Mouse (Mus musculus): Measurements from ENCODE around the gene Dlg4.
"Not testable (repeated sequence)": the region's sequence is repeated elsewhere in the genome, so short reads cannot be mapped to it uniquely, and the experiment has no call there.

Dlg4 gene

DNA sequence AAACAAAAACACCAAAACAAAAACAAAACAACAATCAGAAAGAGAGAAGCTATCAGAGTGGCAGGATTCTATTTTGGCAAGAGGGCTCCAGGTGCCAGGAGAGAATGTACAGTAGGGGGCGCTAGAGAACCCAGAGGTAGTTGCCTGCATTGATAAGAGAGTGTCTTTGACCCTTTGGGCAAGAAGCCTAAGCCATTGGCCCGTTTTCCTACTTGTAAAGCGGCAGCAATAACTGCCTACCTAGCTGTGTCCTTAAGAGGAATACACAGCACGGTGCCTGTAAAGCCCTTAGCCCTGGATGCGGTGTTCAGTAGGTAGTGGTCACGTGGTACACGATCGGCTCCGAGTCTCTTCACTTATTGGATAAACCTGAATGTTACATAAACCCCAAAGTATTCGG is 33.1 kb downstream of the Dlg4 start:
- DNase-seq (ENCODE audit: low spot score), result no peak

DNA sequence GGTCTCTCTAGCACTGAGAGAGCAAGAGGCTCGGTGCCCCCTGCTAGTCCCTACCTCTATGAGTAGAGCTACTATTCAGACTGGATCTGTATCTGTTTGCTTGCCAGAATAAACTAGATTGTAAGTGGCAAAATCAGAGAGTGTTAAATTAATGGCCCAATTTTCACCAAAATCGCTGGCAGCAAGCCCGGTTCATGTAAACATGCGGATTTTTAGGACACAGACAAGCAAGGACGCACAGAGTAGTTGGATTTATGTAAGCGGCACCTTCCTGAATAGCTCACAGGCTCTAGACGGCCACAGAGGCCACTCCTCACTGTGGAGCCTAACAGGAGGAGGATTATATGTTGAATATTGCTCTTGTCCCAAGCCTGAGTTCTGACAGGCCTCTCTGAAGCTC is 36.4 kb downstream of the Dlg4 start:
- DNase-seq (ENCODE audit: low spot score), result no peak

DNA sequence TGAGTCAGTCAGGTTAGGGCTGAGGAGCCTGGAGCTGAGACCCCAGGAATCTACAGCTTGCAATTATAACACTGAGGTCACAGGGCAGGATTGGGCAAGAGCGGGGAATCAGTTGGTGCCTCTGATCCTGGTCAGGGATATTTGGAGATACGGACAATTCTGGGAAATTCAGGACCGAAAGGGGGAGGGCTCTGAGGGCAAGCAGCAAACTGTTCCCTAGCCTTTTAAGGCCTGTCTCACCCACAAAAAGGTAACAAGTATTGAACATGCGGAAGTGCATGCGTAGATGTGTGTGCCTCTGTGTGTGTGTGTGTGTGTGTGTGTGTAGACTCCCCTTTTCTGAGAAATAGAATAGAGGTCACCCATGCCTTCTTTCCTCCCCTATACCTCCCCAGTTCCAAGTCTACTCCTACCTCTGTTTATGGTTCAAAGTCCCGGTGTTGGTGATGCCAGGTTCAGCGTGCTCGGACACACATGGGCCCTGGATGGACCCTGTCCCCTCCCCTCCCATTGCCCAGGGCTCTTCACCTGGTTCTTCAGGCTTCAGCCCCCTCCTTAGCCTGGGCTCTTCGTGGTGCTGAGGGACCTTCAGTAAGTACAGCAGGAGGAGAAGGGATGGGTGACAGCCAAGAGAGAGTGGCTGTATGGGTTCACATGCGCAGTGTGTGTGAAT is 37.3 kb downstream of the Dlg4 start, which contains the start of gene Asgr1:
Asgr1 (plus strand) TSS at position 188 of the 673 bp plus-strand sequence.
- no peak for DNase-seq (ENCODE audit: low spot score)

DNA sequence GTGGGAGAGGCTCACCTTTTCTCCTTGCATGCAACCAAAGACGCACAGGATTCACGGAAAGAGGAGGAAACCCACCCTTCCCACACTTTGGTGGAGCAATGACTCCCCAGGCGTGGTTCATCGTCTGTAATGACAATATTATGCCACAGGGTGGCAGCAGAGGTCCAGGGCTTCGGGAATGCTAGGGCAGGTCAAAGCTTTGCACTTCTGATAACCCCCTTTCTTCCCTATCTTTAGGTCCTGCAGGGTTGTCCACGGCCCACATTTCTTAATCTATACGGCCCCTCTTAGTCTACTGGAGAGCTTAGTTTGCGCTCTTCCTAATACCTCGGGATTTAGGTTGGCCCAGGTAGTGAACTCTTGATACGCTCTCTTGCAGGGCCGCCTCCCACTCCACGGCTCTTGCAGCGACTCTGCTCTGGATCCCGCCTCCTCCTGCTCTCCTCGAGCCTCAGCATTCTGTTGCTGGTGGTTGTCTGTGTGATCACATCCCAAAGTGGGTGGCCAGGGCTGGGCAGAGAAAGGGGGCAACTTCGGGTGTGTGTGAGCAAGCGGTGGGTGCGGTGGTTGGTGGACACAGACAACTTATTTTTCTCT is 39.0 kb downstream of the Dlg4 start:
- peak; percentile 60 for DNase-seq (ENCODE audit: low spot score)

DNA sequence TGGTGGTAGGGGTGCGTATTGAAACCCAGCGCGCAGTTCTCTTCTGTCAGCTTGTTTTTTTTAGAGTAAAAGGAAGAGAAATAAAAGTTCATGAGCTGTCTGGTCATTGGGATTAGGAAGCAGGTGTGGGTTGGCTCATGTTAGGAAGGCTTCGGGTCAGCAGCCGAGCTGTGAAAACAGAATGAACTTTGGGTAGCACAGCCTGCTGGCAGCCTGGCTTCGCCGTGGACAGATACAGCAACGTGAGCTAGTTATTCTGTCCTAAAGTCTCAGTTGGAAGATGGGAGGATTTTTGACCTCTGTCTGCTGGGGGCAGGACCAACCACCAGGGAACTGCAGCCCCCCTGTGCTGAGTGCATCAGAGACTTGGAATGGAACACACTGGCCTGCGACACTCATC is 41.1 kb downstream of the Dlg4 start:
- no peak for DNase-seq (ENCODE audit: low spot score)

DNA sequence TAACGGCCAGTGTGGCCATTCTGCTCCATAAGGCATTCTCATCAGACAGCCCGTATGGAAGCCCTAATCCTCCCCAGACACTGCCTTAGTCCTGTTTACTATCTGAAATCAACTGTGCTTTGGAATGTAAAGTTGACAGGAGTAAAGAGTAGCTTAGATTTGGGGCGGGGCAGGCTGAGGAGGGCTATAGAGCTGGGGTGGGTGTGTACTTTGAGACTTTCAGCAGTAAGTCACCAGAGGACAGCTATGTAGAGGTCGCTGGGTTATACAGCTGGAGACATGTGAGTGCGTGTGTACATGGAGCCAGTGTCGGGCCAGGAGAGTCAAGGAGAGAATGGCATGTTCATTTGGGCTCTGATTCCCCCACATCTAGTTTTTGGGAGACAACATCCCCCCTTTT is 43.2 kb downstream of the Dlg4 start:
- peak; percentile 41 for DNase-seq (ENCODE audit: low spot score)

DNA sequence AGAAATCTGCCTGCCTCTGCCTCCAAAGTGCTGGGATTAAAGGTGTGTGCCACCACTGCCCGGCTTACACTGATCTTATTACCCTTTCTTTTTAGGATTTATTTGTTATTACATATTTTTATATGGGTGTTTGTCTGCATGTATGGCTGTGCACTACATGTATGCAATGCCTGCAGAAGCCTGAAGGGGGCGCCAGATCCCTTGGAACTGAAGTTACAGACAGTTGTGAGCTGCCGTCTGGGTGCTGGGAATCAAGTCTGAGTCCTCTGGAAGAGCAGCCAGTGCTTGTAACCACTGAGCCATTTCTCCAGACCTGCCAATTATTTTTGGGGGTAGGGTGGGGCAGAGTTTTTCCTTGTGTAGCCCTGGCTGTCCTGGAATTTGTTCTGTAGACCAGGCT is 46.3 kb downstream of the Dlg4 start:
- no peak for DNase-seq (ENCODE audit: low spot score)

DNA sequence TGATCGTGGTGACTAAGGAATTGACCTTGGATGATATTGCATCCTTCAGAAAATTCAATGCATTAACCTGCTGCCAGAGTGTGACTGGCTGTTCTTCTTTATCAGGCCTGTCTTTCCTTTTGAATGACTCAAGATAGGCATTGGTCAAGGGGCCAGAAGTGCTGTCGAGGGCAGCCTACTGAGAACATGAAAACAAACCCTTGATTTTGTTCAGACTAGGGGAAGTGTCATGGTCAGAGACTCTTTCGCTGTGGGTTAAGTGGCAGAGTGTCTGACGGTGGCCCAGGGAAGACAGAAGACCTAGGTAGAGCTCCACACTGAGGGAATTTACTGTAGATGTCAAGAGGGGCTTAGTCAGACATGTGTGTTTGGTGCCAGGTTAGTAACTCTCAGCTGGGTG is 50.0 kb downstream of the Dlg4 start:
- no peak for DNase-seq (ENCODE audit: low spot score)

DNA sequence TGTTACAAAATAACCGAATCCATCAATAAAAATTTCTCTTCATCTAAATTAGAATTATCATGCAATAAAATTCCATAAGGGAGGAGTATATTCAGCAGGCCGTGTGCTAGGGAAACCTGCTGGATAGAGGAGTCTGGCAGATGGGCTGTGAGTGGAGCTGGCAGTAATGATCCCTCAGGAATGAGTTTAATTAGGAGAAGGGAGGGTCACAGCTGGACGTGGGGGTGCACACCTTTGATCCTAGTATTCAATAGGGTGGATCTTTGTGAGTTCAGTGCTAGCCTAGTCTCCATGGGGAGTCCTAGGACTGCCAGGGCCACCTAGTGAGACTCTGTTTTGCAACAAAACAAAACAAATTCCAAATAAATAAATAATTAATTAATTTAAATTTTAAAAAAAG is 51.5 kb downstream of the Dlg4 start:
- DNase-seq (ENCODE audit: low spot score), result no peak

DNA sequence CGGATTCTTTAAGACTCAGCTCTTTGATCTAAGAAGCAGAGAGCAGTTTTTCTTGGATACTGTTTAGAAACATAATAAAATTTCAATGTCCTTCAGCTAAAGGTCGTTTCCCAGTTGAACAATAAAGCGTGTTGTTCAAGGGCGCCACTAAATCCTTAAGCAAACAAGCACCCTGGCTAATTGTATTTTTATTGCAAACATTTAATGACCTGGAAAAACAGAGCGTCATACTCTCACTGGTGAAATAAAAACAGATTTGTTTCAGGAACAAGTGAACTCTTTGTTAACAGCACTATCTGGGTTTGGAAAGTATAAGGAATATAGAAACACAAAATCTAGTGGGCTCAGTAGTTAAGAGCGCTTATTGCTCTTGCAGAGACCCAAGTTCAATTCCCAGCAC is 53.3 kb downstream of the Dlg4 start:
- no peak for DNase-seq (ENCODE audit: low spot score)

DNA sequence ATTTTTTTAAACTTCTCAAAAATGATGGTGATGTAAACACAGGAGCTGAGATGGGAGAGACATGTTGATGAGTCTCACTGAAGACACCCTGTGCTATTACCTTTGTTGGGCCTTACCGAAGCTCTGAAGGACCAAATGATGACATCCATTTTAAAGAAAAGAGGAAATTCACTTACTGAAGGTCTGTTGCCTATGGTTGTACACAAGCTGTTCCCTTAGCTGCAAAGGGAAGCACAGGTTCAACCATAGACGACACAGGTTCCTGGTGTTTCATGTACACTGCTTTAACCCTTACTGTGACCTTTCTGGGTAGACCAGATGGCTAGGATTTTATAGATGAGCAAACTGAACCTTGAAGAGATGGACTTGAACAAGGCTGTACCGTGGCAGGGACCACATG is 53.9 kb downstream of the Dlg4 start:
- DNase-seq (ENCODE audit: low spot score), result not testable (repeated sequence)

DNA sequence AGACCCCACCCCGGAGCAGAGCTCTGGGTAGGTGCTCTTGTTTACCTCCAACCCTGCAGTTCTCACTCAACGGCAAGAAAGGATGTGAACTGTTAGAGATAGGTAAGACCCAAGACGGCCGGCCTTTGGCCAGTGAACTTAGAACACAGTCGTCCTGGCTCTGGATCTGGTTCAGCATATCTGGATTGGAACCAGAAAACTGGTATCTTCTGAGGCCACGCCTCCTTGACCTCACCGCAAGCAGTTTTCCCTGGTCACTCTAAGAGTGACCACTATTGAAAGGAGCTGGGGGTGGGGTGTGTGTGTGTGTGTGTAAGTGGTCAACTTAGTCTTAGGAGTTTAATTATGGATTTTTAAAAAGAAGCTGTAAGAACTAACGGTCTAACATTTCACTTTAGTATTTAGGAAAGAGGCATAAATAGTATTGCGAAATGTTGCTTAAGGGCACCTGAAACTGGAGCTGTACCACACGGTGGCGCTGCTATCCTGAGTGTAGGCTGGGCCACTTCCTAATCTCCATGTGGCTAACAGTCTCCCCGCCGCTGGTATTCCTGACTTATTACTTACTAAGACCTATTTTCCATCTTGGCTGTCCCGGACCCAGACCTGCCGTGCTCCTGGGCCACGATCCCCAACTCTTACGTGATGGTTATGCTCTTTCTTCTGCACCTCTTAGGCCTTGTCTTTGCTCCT is 57.8 kb downstream of the Dlg4 start:
- DNase-seq (ENCODE audit: low spot score), result peak; percentile 61

DNA sequence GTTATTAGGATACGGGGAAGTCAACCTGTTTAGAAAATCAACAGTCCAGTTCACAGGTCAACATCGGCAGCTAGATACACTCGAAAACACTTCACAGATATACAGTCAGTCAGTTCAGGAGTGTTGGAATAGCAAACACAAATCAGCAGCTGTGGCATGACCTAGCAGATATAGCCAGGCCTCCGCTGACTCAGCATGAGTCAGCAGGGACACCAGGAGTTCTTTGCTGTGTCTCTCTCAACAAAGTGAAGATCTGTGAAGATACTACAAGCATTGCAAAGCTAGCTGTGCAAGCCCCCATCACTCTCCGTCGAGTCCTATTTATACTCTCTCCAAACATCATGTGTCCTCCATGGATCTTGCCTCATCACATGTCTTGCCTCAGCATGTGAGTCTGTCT is 58.8 kb downstream of the Dlg4 start:
- DNase-seq (ENCODE audit: low spot score), result peak; percentile 41

DNA sequence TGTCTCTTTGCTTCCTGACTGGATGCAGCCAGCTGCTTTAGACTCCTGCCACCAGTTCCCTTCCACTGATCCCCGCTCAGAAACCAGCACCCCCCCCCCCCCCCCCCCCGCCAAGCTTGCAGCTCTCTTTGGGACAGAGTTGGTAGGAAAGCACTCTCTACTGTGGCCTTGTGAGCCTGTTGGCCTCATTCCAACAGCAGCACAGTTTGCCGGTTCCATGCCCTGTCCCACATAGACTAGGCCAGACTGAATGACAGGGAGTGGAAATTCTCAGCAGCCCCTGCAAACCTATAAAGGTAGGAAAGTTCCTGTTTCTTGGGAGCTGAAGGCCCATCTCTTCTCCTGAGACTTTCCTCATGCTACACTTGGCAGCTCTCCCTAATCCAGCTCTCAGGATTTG is 60.7 kb downstream of the Dlg4 start:
- no peak for DNase-seq (ENCODE audit: low spot score)

DNA sequence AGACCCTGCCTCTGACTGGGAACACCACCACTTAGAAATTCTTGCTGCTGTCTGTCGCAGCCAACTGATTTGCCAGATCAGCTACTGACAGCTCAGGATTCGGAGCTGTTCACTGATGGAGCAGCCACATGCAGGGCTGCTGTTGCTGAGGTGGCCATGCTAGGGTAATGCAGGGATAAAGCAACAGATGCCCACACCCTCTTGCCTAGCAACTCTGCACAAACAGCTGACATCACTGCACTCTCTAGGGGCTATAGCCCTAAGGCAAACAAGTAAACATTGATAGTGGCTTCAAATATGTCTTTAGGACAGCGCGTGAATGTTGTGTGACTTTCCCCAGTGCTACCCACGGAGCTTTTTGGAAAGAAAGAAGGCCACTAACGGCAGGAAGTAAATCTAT is 62.4 kb downstream of the Dlg4 start:
- no peak for DNase-seq (ENCODE audit: low spot score)

DNA sequence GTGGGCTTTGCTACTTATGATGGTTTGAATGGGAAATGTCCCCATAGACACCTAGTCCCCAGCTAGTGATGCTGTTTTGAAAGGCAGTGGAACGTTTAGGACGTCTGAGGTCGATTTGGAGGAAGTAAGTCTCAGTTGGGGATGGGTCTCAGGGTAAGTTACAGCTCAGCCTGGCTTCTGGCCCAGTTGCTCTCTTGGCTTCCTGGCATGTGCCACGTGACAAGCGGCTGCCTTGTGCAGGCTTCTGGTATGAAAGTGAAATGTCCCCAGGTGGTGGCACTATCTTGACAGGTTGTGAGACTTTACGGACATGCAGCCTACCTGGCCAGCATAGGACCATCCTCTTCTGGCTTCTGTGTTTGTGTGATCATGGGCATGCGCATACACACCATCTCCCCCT is 63.2 kb downstream of the Dlg4 start:
- DNase-seq (ENCODE audit: low spot score), result no peak

DNA sequence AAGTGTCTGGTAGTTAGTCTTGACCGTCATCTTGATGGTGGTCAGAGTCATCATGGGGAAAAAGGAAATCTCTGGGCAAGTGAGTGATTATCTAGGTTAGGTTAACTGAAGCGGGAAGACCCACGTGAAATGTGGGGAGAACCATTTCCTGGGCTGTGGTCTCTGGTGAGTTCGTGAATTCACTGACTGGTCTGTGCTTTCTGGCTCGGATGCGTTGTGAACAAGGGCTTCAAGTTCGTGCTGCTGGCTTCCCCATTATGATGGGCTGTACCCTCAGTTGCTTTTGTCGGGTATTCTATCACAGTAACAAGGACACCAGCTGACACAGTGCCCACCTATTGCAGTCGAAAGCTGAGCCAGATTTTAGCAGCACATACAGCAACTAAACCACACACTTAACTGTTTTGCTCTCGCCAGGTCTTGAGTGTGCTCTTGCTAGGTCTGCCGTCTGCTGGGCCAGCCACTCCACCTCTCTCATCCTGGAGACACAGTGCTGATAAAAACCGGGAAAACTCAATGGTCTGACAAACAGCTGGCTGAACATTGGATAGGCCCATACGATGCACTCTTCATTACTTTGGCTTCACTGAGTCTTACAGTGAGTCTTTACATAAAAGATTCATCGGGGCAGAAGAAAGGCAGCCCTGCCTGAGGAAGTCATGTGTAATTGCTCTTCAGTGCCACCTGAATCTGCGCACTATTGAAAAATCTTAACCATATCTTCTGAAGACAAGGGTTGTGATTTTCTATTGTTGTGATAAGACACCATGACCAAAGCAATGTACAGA is 64.3 kb downstream of the Dlg4 start:
- no peak for DNase-seq (ENCODE audit: low spot score)

DNA sequence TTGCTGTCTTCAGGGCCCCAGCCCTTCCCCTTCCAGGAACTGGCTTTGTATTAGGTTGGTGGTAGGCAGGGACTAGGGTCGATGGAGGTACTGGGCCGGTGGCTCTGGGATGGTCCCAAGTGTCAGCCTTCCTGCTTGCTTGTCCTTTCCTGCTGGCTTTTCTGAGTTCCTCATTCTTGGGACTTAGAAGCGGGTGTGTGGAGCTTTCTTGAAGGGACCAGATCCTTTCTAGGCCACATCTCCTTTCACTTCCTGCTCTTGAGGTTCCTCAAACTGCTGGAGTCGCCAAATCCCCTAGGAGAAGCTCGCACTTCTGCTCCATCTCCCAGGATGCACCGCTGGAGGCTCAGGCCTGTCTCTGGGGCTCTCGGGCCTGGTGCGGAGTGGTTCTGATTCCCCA is 67.8 kb downstream of the Dlg4 start:
- no peak for DNase-seq (ENCODE audit: low spot score)

DNA sequence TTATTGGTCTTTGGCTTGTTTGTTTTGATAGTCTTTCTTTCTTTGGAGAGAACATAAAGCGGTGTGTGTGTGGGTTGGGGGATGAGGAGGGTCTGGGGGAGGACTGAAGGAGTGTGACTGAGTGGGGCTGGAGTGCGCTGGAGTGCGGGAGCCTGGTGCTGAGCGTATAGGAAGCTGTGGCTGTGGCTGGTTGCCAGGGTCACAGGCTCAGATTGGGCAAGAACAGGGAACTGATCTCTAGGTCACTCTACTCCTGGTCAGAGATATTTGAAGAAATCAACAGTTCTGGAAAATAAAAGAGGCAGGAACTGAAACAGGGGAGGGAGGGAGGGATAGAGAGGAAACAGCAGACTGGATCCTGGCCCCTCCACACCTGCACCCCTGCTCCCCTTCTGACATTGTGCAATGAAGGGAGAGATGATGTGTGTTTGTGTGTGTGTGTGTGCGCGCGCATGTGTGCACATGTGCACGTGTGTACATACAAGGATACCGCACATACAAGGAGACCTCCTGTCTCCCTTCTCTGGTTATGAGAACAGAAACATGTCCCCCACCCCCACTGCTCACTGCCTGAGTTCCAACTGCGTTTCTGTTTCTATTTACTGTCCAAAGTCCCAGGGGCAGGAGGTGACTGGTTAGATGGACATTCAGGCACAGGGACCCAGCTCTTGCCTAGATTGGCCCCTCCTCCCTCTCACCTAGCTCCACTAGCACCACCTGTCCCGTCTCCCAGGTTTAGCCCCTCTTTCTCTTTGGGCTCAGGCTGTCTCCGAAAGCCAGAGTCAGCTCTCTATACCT is 75.4 kb downstream of the Dlg4 start, which contains the start of gene Asgr2:
Asgr2 (plus strand) TSS at position 659 of the 798 bp plus-strand sequence.
- DNase-seq (ENCODE audit: low spot score), result peak; percentile 86
